Mouse (Mus musculus): ENCODE data around the gene Gm37240. TPM values are rescaled to one million over a fixed set of nuclear protein-coding genes. Genes with fewer than 3 reads are reported as not detected.

The Gm37240 gene
- polyA plus RNA-seq, 1 experiment from 2014 or later, result 10.8 TPM

DNA sequence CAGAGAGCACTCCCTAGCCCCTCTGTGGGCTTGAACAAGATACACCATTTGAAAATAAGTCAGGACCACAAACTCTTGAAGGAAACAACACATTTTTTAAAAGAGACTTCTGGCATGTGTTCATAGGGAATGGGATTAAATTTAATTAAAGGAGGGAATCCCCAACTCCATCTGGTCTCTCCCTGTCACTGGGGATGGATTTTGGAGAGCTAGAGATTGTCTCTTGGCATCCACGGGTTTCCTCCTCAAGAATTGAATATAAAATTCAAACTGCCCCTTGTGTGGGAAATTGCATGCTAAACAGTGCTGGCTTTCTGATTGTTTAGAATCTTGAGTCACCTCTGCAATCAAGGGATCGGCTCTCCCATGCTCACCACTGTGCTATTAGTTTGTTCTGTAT is 1185.8 kb downstream of the Gm37240 start:
- TF ChIP-seq CTCF (IDR thresholded peaks at IDR 0.05), result no peak
- POLR2A ChIA-PET, result no interaction called here
- in situ Hi-C loops (cut with MboI; ENCODE audit: low pct_unique_long_range_greater_than_20kb), result no loop called here
- CTCF ChIA-PET, result no interaction called here
- DNase-seq (ENCODE audit: low read depth, low spot score), result no peak
- H3K27me3 ChIP-seq, result no peaks in the 10 kb centered on the region
- no peak for ATAC-seq

DNA sequence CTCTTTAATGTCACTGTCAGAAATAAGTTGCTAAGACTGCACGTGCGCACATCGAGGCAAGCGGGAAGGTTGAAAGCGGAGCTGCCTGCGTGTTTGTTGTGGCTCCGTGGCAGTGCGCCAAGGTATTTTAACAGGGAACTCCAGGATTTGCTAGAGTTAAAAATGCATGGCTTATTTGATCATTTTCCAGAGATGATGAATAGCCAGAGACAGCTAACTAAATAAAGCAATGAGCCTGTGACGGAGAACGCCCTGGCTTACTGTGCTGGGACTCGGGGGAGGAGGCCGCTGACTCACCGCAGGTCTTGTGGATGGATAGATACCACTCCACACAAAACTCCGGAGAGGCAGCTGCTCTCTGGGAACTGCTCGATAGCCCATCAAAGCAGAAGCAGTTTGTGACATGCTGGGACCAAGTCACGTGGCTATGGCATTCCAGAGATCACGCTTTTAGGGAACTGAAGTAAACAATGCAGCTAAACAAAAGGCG is 1190.8 kb downstream of the Gm37240 start:
- TF ChIP-seq CTCF (IDR thresholded peaks at IDR 0.05), result no peak
- ChIA-PET CTCF (interaction anchor here (0.6 to 3.6 kb wide), 13 partner anchors 9 to 382 kb away, joined by 3 to 19 read pairs (median 4); no protein-coding TSS in a partner anchor), POLR2A (interaction anchor here (0.6 to 2.9 kb wide), 2 partner anchors 118 to 120 kb away, joined by 4 to 15 read pairs; partner anchors contain the start of gene Fbxw7)
- peak; percentile 79 for DNase-seq (ENCODE audit: low read depth, low spot score)
- in situ Hi-C loops (cut with MboI; ENCODE audit: low pct_unique_long_range_greater_than_20kb), result loop anchor here (5.0 to 25.0 kb wide), 3 partner anchors 41 to 866 kb away; partner anchors contain the start of genes Fbxw7 and Gatb
- ATAC-seq, result peak; percentile 51
- no peaks in the 10 kb centered on the region for H3K27me3 ChIP-seq

GRCm38 (mm10) chr3:84695867-84696361 is 1191.4 kb downstream of the Gm37240 start:
- no peak for TF ChIP-seq CTCF (IDR thresholded peaks at IDR 0.05)
- in situ Hi-C loops (cut with MboI; ENCODE audit: low pct_unique_long_range_greater_than_20kb), result loop anchor here (5.0 to 25.0 kb wide), 3 partner anchors 41 to 866 kb away; partner anchors contain the start of genes Fbxw7 and Gatb
- peak; percentile 34 for DNase-seq (ENCODE audit: low read depth, low spot score)
- CTCF ChIA-PET, result interaction anchor here (1.0 to 3.6 kb wide), 9 partner anchors 36 to 381 kb away, joined by 3 to 19 read pairs (median 4); no protein-coding TSS in a partner anchor
- H3K27me3 ChIP-seq, result no peaks in the 10 kb centered on the region
- ATAC-seq, result peak; percentile 18
- POLR2A ChIA-PET, result interaction anchor here (0.6 to 2.9 kb wide), 3 partner anchors 118 to 147 kb away, joined by 3 to 15 read pairs (median 4); partner anchors contain the start of gene Fbxw7

GRCm38 (mm10) chr3:84695418-84695817 is 1191.9 kb downstream of the Gm37240 start:
- in situ Hi-C loops (cut with MboI; ENCODE audit: low pct_unique_long_range_greater_than_20kb), result loop anchor here (5.0 to 25.0 kb wide), 3 partner anchors 42 to 867 kb away; partner anchors contain the start of genes Fbxw7 and Gatb
- H3K27me3 ChIP-seq, result no peaks in the 10 kb centered on the region
- ATAC-seq (peak; percentile 15), DNase-seq (ENCODE audit: low read depth, low spot score) (no peak)
- TF ChIP-seq CTCF (IDR thresholded peaks at IDR 0.05), result no peak
- ChIA-PET POLR2A (interaction anchor here (0.6 to 2.9 kb wide), 3 partner anchors 119 to 222 kb away, joined by 3 to 15 read pairs (median 4); partner anchors contain the start of gene Fbxw7), CTCF (interaction anchor here (1.0 to 3.6 kb wide), 6 partner anchors 124 to 381 kb away, joined by 3 to 19 read pairs (median 4); no protein-coding TSS in a partner anchor)

- ATAC-seq (no peak), DNase-seq (ENCODE audit: low read depth, low spot score) (no peak)
- TF ChIP-seq CTCF (IDR thresholded peaks at IDR 0.05), result no peak
- POLR2A ChIA-PET, result interaction anchor here (0.6 kb wide), 1 partner anchor 62 kb away, joined by 3 read pairs; no protein-coding TSS in a partner anchor
- H3K27me3 ChIP-seq, result no peaks in the 10 kb centered on the region
- in situ Hi-C loops (cut with MboI; ENCODE audit: low pct_unique_long_range_greater_than_20kb), result loop anchor here (10.0 to 25.0 kb wide), 2 partner anchors 121 to 868 kb away; partner anchors contain the start of genes Fbxw7 and Gatb
- CTCF ChIA-PET, result interaction anchor here (1.0 to 2.8 kb wide), 7 partner anchors 28 to 213 kb away, joined by 3 to 44 read pairs (median 6); no protein-coding TSS in a partner anchor
Observed at GRCm38 (mm10) chr3:84693886-84694285, 1193.4 kb downstream of the Gm37240 start.

GRCm38 (mm10) chr3:84692647-84693199 is 1194.6 kb downstream of the Gm37240 start:
- ChIA-PET CTCF (interaction anchor here (0.6 to 2.8 kb wide), 23 partner anchors 14 to 379 kb away, joined by 3 to 44 read pairs (median 3); no protein-coding TSS in a partner anchor), POLR2A (no interaction called here)
- DNase-seq (ENCODE audit: low read depth, low spot score) (peak; percentile 38), ATAC-seq (no peak)
- no peaks in the 10 kb centered on the region for H3K27me3 ChIP-seq
- in situ Hi-C loops (cut with MboI; ENCODE audit: low pct_unique_long_range_greater_than_20kb), result loop anchor here (10.0 to 25.0 kb wide), 2 partner anchors 122 to 870 kb away; partner anchors contain the start of genes Fbxw7 and Gatb
- peak; percentile 72 for TF ChIP-seq CTCF (IDR thresholded peaks at IDR 0.05)

- ATAC-seq (no peak), DNase-seq (ENCODE audit: low read depth, low spot score) (no peak)
- ChIA-PET POLR2A (interaction anchor here (1.1 kb wide), 1 partner anchor 137 kb away, joined by 3 read pairs; no protein-coding TSS in a partner anchor), CTCF (interaction anchor here (2.6 kb wide), 1 partner anchor 153 kb away, joined by 13 read pairs; no protein-coding TSS in a partner anchor)
- H3K27me3 ChIP-seq, result no peaks in the 10 kb centered on the region
- no peak for TF ChIP-seq CTCF (IDR thresholded peaks at IDR 0.05)
- in situ Hi-C loops (cut with MboI; ENCODE audit: low pct_unique_long_range_greater_than_20kb), result loop anchor here (10.0 to 25.0 kb wide), 2 partner anchors 125 to 872 kb away; partner anchors contain the start of genes Fbxw7 and Gatb
Observed at GRCm38 (mm10) chr3:84690091-84690771, 1197.1 kb downstream of the Gm37240 start.

GRCm38 (mm10) chr3:84689656-84690055 is 1197.7 kb downstream of the Gm37240 start:
- POLR2A ChIA-PET, result no interaction called here
- no peak for TF ChIP-seq CTCF (IDR thresholded peaks at IDR 0.05)
- ATAC-seq (peak; percentile 24), DNase-seq (ENCODE audit: low read depth, low spot score) (no peak)
- H3K27me3 ChIP-seq, result no peaks in the 10 kb centered on the region
- CTCF ChIA-PET, result interaction anchor here (2.6 kb wide), 1 partner anchor 153 kb away, joined by 13 read pairs; no protein-coding TSS in a partner anchor
- in situ Hi-C loops (cut with MboI; ENCODE audit: low pct_unique_long_range_greater_than_20kb), result loop anchor here (5.0 to 25.0 kb wide), 3 partner anchors 125 to 873 kb away; partner anchors contain the start of genes Fbxw7 and Gatb

- DNase-seq (ENCODE audit: low read depth, low spot score) (no peak), ATAC-seq (no peak)
- POLR2A ChIA-PET, result no interaction called here
- in situ Hi-C loops (cut with MboI; ENCODE audit: low pct_unique_long_range_greater_than_20kb), result loop anchor here (5.0 to 25.0 kb wide), 2 partner anchors 159 to 874 kb away; partner anchors contain the start of gene Gatb
- CTCF ChIA-PET, result interaction anchor here (1.2 to 1.7 kb wide), 4 partner anchors 8 to 219 kb away, joined by 3 to 7 read pairs (median 3); no protein-coding TSS in a partner anchor
- TF ChIP-seq CTCF (IDR thresholded peaks at IDR 0.05), result no peak
- H3K27me3 ChIP-seq, result no peaks in the 10 kb centered on the region
Observed at GRCm38 (mm10) chr3:84688176-84688575, 1199.1 kb downstream of the Gm37240 start.

Measured in Patski (cell line).